Mouse (Mus musculus) embryonic stem cell, embryonic (primary cell): ENCODE measurements around the gene Nacc2.

ENCODE experiments used
- CTCF ChIA-PET, 4 experiments: fragments of 300-600 bp in 2 of 4; fragments of 350-600 bp in 2 of 4; sonication (Branson Sonifier 250); formaldehyde crosslinking; loops; one replicate each; lab custom pipeline; 2022; ENCODE audit warnings: inconsistent platforms in 2 of 4; lab: Charles Lee
- POLR2A ChIA-PET, 4 experiments: fragments of 300-600 bp in 2 of 4; fragments of 350-600 bp in 2 of 4; sonication (Branson Sonifier 250); formaldehyde crosslinking; loops; one replicate each; lab custom pipeline; 2022; ENCODE audit warnings: antibody characterized with exemption in 4 of 4, inconsistent platforms in 1 of 4; lab: Charles Lee

The Nacc2 gene

DNA sequence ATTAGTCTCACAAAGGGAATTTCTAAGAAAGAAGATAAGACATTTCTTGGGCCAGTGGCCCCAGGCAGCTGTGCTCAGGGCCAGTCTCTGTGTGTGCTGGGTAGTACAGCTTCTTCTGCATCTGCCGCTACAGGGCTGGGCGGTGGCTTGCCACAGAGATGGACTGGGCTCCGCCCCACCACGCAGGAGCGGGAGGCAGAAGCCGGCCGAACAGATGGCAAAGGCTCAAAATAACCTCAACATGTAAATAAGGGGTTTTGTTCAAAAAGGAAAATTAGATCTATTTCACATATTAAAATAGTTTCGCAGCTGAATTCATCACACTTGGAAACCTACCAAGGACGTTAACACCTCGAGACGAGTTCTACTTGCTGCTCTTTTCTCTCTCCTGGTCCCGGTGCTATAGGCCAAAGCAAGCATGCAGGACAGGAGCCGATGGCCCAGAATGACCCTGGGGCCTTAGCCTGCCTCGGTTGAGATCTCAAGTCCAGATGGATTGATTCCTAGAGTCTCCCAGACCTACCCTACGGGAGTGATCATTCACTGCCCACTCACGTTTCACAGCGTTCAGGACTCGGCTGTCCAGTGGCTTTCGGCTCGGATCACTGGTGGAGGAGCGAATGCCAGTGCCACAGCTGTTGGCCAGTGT, 61.9 kb downstream of the Nacc2 start:
- POLR2A ChIA-PET: interaction anchor here in 3 of 4 experiments (0.8 to 3.1 kb wide), 8 partner anchors 13 to 79 kb away, joined by 3 to 16 read pairs (median 4); no protein-coding TSS in a partner anchor
- CTCF ChIA-PET: interaction anchor here in 1 of 4 experiments (1.2 kb wide), 1 partner anchor 22 kb away, joined by 3 read pairs; no protein-coding TSS in a partner anchor

GRCm38 (mm10) chr2:26057053-26057452, 66.0 kb downstream of the Nacc2 start:
- ChIA-PET POLR2A (interaction anchor here (0.9 to 6.3 kb wide), 29 partner anchors 11 to 401 kb away, joined by 3 to 97 read pairs (median 12); partner anchors contain the start of gene Camsap1 (in 1 of the 4)), CTCF (interaction anchor here in 1 of 4 experiments (0.6 to 3.1 kb wide), 7 partner anchors 11 to 97 kb away, joined by 3 to 29 read pairs (median 4); partner anchors contain the start of gene Ubac1)

DNA sequence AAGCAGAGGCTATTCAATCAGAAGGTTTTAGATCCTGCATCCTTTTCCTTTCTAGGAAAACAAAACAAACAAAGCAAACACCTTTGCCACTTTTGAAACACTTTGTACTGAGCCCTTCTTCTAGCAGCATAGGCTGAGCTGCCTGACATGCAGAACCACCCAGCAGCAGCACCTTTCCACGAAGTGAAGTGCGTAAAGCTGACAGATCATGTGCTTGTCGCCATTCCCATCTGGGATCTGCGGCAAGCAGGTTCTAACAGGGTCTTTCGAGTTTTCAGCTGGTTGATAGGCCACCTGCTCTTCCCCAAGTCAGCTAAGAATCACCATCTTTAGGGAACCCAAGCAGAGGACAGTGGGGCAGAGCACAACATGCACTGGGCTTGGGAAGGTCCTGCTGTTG, 66.8 kb downstream of the Nacc2 start:
- POLR2A ChIA-PET: interaction anchor here (0.7 to 6.3 kb wide), 53 partner anchors 10 to 448 kb away, joined by 3 to 97 read pairs (median 6); partner anchors contain the start of genes Camsap1 (in 2 of the 4), Sec16a (in 2 of the 4) and Qsox2 (in 1 of the 4)
- CTCF ChIA-PET: interaction anchor here in 2 of 4 experiments (0.8 to 3.1 kb wide), 12 partner anchors 12 to 220 kb away, joined by 3 to 29 read pairs (median 8); partner anchors contain the start of gene Ubac1 (in 1 of the 2)

- POLR2A ChIA-PET: interaction anchor here (0.7 to 6.3 kb wide), 101 partner anchors 11 to 580 kb away, joined by 3 to 97 read pairs (median 6); partner anchors contain the start of genes Camsap1 (in 3 of the 4), Qsox2 (in 2 of the 4), Sec16a (in 2 of the 4) and Dnlz (in 1 of the 4)
- CTCF ChIA-PET: interaction anchor here (0.6 to 3.1 kb wide), 50 partner anchors 9 to 353 kb away, joined by 3 to 31 read pairs (median 5); partner anchors contain the start of genes Camsap1 (in 1 of the 4), Inpp5e (in 1 of the 4), Nacc2 (in 1 of the 4) and Ubac1 (in 1 of the 4)
These were observed 67.3 kb downstream of the Nacc2 start for GRCm38 (mm10) chr2:26055747-26056102.

- POLR2A ChIA-PET: interaction anchor here (0.6 to 6.3 kb wide), 108 partner anchors 9 to 580 kb away, joined by 3 to 97 read pairs (median 5); partner anchors contain the start of genes Camsap1 (in 3 of the 4), Qsox2 (in 2 of the 4), Sec16a (in 2 of the 4) and Dnlz (in 1 of the 4)
- CTCF ChIA-PET: interaction anchor here (0.5 to 3.1 kb wide), 69 partner anchors 10 to 1349 kb away, joined by 3 to 31 read pairs (median 4); partner anchors contain the start of genes Camsap1 (in 1 of the 4), Inpp5e (in 1 of the 4), Nacc2 (in 1 of the 4) and Qsox2 (in 1 of the 4)
These were observed 67.8 kb downstream of the Nacc2 start for GRCm38 (mm10) chr2:26055046-26055746.

- POLR2A ChIA-PET: interaction anchor here in 3 of 4 experiments (0.6 to 6.3 kb wide), 22 partner anchors 10 to 451 kb away, joined by 3 to 97 read pairs (median 4); partner anchors contain the start of gene Camsap1 (in 1 of the 3)
- CTCF ChIA-PET: interaction anchor here in 1 of 4 experiments (0.6 to 1.4 kb wide), 6 partner anchors 23 to 431 kb away, joined by 3 to 5 read pairs (median 4); partner anchors contain the start of gene Tmem141
These were observed 70.2 kb downstream of the Nacc2 start for GRCm38 (mm10) chr2:26052806-26053205.

- ChIA-PET POLR2A (interaction anchor here in 1 of 4 experiments (1.0 kb wide), 1 partner anchor 84 kb away, joined by 3 read pairs; no protein-coding TSS in a partner anchor), CTCF (no interaction called here)
These were observed 74.2 kb downstream of the Nacc2 start for GRCm38 (mm10) chr2:26048816-26049215.

DNA sequence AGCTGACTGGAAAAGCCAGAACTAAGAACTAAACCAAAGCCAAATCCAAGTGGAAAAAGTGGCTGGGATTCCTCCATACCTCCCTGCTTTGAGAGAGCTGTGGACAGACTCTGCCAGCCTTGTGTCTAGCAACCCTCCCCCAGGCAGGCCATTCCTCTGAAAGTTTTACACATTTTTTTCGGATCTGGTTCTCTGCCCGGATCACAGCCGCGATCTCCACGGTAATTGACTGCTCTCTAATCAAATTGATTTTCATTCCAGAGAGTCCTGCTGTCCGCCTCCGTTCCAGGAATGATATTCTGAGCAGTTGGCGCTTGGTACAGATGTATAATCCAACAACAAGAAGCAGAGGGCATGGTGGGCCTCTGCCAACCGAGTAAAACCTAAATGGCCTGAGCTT, 78.8 kb downstream of the Nacc2 start:
- ChIA-PET POLR2A (interaction anchor here in 3 of 4 experiments (0.5 to 4.1 kb wide), 3 partner anchors 10 to 498 kb away, joined by 3 to 28 read pairs (median 3); no protein-coding TSS in a partner anchor), CTCF (no interaction called here)

DNA sequence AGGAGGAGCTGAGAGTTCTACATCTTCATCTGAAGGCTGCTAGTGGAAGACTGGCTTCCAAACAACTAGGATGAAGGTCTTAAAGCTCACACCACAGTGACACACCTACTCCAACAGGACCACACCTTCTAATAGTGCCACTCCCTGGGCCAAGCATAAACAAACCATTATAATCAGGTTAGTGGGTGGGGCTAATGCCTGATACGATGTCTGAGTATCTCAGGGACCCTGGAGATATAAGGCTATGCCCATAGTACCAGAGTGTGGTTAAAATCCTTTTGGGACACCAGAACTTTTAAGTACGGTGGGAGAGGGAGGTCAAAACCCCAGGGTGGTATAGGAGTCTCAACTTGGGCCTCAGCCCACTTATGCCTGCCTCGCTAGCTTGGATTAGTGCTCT, 80.4 kb downstream of the Nacc2 start:
- POLR2A ChIA-PET: interaction anchor here in 2 of 4 experiments (1.0 to 4.1 kb wide), 4 partner anchors 10 to 90 kb away, joined by 3 to 28 read pairs (median 8); no protein-coding TSS in a partner anchor
- CTCF ChIA-PET: interaction anchor here in 3 of 4 experiments (0.6 to 4.5 kb wide), 3 partner anchors 12 to 96 kb away, joined by 4 to 17 read pairs (median 7); no protein-coding TSS in a partner anchor

DNA sequence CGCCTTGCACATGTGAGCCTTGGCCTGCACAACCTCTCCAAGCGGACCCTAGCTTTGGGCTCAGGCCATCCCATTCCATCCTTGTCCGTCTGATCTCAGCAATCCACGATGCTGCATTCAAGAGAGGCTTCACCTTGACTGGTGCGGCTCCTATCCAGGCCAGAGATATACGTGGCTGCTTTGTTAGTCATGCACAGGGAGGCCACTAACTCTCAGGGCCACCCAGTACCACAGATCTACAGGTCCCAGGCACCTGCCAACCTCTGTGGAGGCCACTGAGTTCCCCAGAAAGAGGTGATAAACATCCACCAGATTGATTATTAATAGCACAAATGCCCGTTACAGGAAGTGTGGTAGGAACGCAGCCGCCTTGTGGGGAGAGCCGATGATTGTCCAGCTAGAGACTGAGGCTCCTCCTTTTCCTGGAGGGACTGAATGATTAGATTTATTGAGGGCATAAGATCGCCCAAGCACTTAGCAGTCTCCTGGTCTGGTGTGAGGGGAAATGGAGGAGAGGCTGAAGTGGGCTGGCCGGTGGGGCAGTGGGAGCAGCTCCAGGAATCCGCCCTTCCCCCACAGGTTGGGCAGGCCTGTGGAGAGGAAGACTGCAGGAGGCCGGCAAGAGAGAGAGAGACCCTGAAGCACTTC, 81.7 kb downstream of the Nacc2 start:
- ChIA-PET POLR2A (interaction anchor here in 2 of 4 experiments (1.3 to 4.1 kb wide), 5 partner anchors 11 to 463 kb away, joined by 3 to 28 read pairs (median 8); no protein-coding TSS in a partner anchor), CTCF (interaction anchor here in 3 of 4 experiments (0.9 to 4.5 kb wide), 6 partner anchors 11 to 112 kb away, joined by 3 to 17 read pairs (median 4); no protein-coding TSS in a partner anchor)

GRCm38 (mm10) chr2:26039951-26040350, 83.1 kb downstream of the Nacc2 start:
- POLR2A ChIA-PET: interaction anchor here in 2 of 4 experiments (0.7 to 2.3 kb wide), 8 partner anchors 16 to 464 kb away, joined by 3 to 8 read pairs (median 3); no protein-coding TSS in a partner anchor
- CTCF ChIA-PET: interaction anchor here in 3 of 4 experiments (0.6 to 4.5 kb wide), 4 partner anchors 9 to 447 kb away, joined by 3 to 17 read pairs (median 6); no protein-coding TSS in a partner anchor

DNA sequence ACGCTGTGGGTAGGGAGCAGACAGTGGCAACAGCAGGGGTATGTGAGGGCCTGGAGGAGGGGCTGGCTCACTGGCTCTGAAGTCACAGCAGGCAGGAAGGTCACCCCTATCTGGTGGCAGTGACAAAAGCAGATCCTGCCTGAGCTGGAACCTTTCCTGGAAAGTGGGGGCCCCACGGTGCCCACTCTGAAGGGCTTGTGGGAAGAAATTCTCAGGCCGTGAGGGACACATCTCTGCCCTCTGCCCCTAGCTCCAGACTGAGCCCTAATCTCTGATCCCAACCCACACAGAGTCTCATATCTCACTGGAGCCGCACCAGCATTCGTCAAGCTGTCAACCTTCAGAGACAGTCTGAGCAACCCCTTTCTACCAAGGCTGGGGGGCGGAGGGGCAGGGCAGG, 85.6 kb downstream of the Nacc2 start:
- CTCF ChIA-PET: no interaction called here
- POLR2A ChIA-PET: interaction anchor here in 3 of 4 experiments (0.6 to 2.4 kb wide), 3 partner anchors 18 to 314 kb away, joined by 4 to 8 read pairs (median 4); partner anchors contain the start of gene Dnlz (in 1 of the 3)

DNA sequence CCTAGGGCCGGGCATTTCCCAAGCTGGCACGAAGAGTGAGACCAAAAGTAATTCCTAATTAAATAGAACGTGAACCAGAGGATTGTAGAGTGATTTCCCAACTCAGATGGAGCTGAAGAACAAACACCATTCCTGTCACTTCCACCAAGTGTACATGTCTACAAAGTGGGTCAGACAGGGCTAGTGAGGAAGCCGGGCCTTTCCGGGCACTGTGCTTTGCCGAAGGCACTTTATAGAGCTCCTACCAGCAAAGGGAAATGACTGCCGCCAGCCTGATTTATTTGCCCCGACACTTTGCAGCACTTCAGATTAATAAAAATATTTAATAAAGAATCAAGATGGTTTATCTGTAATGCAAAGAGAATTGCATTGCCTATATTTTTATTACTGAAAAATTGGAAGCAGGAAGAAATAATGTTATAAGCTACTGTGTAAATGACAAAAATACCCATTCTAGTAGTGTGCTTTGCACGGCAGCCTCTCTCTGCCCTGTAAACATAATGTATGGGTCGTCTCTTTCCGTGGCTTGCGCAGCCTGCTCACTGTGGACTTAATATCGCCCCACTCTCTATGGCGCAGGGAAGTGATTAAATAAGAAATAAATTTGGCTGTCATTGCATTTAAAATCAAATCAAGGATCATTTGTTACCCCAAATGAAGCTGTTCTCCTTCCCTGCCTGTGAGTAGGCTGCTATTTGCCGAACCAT, 88.5 kb downstream of the Nacc2 start:
- POLR2A ChIA-PET: interaction anchor here in 3 of 4 experiments (0.6 to 2.7 kb wide), 8 partner anchors 10 to 208 kb away, joined by 3 to 11 read pairs (median 3); no protein-coding TSS in a partner anchor
- CTCF ChIA-PET: interaction anchor here in 2 of 4 experiments (0.7 to 2.3 kb wide), 5 partner anchors 10 to 291 kb away, joined by 3 to 7 read pairs (median 3); no protein-coding TSS in a partner anchor

GRCm38 (mm10) chr2:26030288-26030687, 92.7 kb downstream of the Nacc2 start:
- POLR2A ChIA-PET: interaction anchor here in 3 of 4 experiments (0.5 to 1.4 kb wide), 9 partner anchors 25 to 211 kb away, joined by 3 to 7 read pairs (median 4); partner anchors contain the start of gene Qsox2 (in 1 of the 3)
- CTCF ChIA-PET: interaction anchor here in 3 of 4 experiments (0.7 to 2.5 kb wide), 18 partner anchors 9 to 172 kb away, joined by 3 to 17 read pairs (median 4); partner anchors contain the start of gene Ubac1 (in 1 of the 3)

GRCm38 (mm10) chr2:26024138-26025075, 98.6 kb downstream of the Nacc2 start:
- POLR2A ChIA-PET: interaction anchor here (0.7 to 5.7 kb wide), 14 partner anchors 10 to 116 kb away, joined by 3 to 29 read pairs (median 5); partner anchors contain the start of gene Camsap1 (in 1 of the 4)
- CTCF ChIA-PET: interaction anchor here (0.6 to 4.5 kb wide), 27 partner anchors 11 to 624 kb away, joined by 3 to 29 read pairs (median 4); partner anchors contain the start of gene Sohlh1 (in 1 of the 4)
